Mouse (Mus musculus) adrenal gland, adult 8-10 months (tissue): ENCODE results near the gene Amz2. TPM values are rescaled to one million over a fixed set of nuclear protein-coding genes. Genes with fewer than 3 reads are reported as not detected.

Experiments
- DNase-seq: peaks from one replicate; pipeline ENCODE4 v3.0.0; 2022
- total RNA-seq, 4 experiments: library from RNA; stranded (reverse); gene quantifications; 2 replicates each; pipeline ENCODE4 v1.2.4; 2022

Gene Amz2
- total RNA-seq, 4 experiments from 2014 or later, result 42.2 to 58.0 (median 49.0) TPM

DNA sequence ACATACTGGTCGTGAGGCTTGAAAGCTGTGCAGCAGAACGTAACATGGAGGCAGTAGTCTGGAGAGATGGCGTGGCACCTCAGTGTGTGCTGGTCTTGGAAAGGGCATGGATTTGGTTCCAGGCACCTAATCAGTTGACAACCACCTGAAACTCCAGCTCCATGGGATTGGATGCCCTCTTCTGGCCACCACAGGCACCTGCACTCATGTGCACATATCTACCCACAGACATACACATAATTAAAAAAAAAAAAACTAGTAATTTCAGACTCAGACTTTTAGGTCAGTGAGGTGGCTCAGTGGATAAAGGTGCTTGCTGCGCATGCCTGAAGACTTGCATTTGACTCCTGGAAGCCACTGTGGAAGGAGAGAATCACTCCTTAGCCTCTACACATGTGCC, 3.5 kb upstream of the Amz2 start:
- no peak for DNase-seq

DNA sequence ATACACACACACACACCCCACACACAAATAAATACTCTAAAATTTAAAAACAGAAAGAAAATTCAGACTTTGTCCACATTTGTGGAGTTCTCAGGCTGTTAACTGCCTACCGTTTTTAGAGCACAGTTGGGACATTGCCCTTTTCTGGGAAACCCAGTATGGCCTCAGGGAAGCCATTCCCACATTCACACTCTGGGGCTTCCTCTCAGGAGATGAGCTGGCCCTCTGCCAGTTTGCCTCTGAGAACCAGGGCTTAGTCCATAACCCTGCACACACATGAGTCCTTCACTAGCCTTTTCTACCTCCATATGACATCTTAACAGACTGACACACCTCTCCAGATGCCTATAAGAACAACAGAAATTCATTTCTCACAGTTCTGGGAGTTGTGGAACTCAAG, 2.5 kb upstream of the Amz2 start:
- no peak for DNase-seq

- DNase-seq, result no peak
Measured at GRCm38 (mm10) chr11:109426272-109426586, 483 bp downstream of the Amz2 start.

GRCm38 (mm10) chr11:109427353-109427752, 1.6 kb downstream of the Amz2 start:
- DNase-seq, result no peak

DNA sequence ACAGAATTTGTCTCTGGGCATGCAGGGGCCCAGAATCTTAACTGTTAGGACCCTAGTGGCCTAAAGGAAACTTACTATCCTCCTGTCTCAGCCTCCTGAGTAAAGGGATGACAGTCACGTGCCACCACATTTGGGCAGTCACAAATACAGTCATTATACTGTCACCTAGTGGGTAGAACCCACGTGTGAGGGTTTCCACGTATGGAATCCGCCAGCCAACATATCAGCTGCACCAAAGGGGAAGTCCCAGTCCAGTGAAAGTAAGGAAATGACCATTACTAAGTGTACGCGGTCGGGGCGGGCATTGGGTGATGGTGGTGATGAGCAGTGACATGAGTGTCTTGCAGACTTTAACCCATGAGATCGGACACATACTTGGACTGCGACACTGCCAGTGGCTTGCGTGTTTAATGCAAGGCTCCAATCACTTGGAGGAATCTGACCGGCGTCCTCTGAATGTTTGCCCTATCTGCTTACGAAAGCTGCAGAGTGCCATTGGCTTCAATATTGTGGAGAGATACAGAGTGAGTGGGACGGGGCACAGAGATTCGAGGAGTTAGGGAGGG, 8.6 kb downstream of the Amz2 start:
- no peak for DNase-seq

DNA sequence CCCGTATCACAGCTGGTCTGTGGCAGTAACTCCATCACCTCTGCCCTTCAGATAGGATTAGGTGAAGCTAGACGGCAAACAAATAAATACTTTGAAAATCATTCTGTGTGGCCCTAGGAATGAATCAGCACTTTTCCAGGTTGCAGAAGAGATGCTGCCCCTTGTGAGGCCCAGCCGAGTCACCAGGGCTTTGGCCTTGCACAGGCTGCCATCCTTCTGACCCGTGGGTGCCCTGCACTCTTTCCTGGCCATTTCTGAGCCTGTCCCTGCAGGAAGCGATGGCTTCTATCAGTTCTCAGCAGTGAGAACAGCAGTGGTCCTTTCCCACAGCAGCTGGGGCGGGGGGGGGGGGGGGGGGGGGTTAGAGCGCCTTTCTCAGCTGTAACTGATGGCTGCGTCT, 11.1 kb downstream of the Amz2 start:
- DNase-seq, result no peak

DNA sequence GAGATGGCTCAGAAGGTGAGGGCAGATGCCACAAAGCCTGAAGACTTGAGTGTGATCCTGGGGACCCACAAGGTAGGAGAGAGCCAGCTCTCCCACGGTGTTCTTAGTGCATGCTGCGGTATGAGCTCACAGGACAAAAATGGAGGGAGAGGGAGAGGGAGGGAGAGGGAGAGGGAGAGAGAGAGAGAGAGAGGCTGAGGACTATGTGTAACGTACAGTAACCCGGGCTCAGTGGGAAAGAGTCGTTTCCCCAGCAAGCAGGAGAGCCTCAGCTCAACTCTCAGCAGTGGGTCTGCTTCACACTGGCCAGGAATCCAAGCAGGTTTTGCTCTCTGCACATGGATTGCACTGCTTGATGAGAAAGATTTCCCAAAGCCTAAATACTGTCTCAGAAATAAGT, 13.5 kb downstream of the Amz2 start:
- DNase-seq, result no peak

DNA sequence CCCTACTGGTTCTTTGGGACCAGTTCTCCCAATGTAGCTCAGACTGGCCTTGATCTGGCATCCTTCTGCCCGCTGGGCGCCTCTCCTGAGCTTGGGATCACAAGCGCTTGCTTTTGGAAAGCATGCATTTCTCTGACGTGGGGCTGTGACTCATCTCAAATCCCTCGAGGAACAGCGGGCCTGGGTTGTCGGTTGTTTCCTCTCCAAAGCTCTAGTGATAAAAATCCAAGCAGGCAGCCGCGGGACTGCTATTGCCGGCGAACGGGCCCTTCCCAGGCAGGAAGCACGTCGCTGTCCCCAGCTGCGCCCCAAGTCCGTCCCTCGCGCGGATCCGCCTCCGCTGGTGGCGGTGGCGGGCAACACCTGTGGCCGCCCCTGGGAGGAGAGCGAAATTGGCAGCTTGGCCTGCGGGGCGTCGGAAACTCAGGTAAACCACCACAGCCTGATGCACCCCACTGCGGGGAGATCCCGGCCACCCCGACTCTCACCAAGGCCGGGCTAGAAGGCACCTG, 14.1 kb downstream of the Amz2 start:
- peak; percentile 83 for DNase-seq

GRCm38 (mm10) chr11:109440641-109441040, 14.9 kb downstream of the Amz2 start:
- no peak for DNase-seq

- no peak for DNase-seq
Measured at GRCm38 (mm10) chr11:109441119-109441518, 15.4 kb downstream of the Amz2 start.

- DNase-seq, result no peak
Measured at GRCm38 (mm10) chr11:109442166-109442730, 16.5 kb downstream of the Amz2 start.

- no peak for DNase-seq
Measured at GRCm38 (mm10) chr11:109443468-109444263, 17.9 kb downstream of the Amz2 start.

DNA sequence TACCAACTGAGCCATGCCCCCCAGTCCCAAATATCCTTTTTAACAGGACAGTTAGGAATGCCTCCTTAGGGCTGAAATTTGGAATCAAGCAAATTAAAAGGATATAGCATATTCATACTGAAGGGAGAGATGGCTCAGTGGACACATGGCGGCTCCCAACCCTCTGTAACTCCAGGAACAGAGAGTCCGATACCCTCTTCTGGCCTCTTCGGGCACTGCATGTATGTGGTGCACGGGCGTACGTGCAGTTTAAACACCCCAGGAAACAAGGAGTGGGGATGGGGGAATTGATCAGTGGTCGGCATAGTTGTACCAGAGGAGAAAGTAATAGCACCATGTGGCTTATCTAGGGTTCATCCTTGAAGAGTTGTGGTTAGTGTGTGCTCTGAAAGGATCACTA, 18.9 kb downstream of the Amz2 start:
- DNase-seq, result no peak

GRCm38 (mm10) chr11:109445438-109446035, 19.8 kb downstream of the Amz2 start:
- DNase-seq, result no peak

DNA sequence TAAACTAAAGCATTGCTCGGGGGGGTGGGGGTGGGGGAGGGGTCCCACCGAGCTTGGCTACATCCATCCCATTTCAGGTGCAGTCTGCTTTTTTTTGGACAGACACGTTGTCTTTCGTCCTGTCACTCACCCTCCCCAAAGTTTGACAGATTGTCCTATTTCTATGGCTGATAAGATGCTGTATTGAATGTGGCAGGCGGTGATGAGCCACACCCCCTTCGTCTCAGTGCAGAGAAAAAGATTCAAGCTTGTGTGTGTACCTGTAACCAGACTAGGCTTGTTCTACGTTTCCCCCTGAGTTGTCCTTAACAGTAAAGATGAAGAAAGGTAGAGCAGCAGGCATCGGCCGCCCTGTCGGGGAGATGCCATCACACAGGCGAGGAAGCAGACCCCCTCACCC, 25.4 kb downstream of the Amz2 start:
- no peak for DNase-seq

DNA sequence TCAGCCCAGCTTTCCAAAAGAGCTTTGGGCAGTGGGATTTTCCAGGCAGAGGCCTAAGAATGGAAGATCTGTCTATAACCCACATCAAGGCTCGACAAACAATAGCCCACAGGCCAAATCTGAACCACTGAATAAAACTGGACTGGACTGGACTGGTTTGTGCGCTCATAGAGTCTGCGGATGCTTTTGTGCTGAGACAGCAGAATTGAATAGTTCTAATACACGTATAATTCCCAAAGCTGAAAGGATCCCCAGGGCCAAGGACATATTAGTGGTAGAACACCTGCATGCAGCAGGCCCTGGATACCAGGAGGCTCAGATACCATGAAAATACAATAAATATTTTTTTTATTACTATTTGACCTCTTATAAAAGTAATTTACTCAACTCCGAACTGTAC, 30.5 kb downstream of the Amz2 start:
- no peak for DNase-seq

DNA sequence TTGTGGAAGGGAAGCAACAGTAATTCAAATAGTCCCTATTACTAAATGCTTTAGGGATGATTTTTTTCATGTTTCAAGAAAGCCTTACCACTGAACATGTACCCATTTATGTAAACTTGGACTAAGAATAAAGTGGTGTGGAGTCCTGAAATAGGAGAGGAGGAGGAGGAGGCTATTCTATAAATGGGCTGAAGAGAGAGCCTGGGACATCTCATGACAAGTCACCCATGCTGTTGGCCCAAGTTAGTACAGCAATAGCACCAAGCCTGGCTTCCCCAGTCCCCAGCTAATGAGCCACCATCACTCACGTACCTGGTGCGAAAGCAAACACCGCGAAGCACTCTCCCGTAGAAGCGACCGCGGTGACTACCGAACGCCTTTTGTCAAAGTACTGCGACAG, 32.4 kb downstream of the Amz2 start:
- DNase-seq, result no peak

GRCm38 (mm10) chr11:109460586-109460985, 34.8 kb downstream of the Amz2 start:
- no peak for DNase-seq

- no peak for DNase-seq
Measured at GRCm38 (mm10) chr11:109465068-109465467, 39.3 kb downstream of the Amz2 start.

DNA sequence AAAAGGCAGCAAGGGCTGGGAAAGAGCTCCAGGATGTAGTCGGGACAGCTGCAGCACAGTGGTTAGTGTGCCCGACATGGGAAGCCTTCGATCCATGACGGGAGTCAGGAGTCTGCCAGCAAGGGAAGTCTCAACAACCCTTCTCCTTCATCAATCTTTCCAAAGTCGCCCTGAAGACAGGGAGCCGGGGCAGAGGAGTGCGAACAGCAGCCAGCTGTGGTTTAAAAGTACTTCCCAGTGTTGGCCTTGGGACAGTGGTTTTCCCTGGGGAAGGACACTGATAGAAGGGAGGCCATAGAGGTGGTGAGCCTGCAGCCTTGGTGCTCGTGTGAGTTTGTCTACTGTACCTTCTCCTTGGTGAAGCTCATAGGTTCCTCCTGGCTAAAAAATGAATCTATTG, 41.2 kb downstream of the Amz2 start:
- no peak for DNase-seq

DNA sequence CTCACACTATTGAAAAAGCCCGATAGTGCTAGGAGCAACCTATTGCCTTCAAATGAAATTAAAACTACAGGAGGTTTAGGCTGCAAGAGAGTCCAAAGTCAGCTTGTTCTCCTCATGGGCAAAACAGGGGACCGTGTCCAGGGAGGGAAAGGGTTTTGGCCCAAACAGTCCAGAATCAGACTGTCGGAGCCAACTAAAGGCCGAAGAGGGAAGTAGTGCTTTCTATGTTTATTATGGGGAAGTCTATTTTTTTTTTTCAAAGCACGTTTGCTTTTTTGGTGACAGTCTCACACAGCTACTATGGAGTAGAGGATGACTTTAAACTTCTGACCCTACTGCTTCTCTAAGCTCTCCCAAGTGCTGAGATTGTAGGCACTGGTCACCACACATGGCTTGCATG, 42.4 kb downstream of the Amz2 start:
- no peak for DNase-seq

- DNase-seq, result no peak
Measured at GRCm38 (mm10) chr11:109470170-109470569, 44.4 kb downstream of the Amz2 start.
